Mouse (Mus musculus) layer of hippocampus, adult 18-20 months (tissue): ENCODE measurements around the gene Ooep. TPM values are rescaled to one million over a fixed set of nuclear protein-coding genes. Genes with fewer than 3 reads are reported as not detected.

Experiments used
- total RNA-seq, 2 experiments: library from RNA; stranded (reverse); gene quantifications; 2 replicates each; pipeline ENCODE4 v1.2.3; 2021

Ooep gene
- total RNA-seq, 2 experiments from 2014 or later, result not detected

Other genes with a start within 250 kb of the Ooep start
- 10 to 100 TPM; 56.0 to 60.8 TPM for gene Gsta4, start 196.0 kb downstream of the Ooep start, total RNA-seq
- gene Gsta1, start 148.1 kb downstream of the Ooep start, total RNA-seq, result not detected
- gene Gm3776, start 121.6 kb downstream of the Ooep start, total RNA-seq, result not detected
- gene Gm10639, start 88.8 kb downstream of the Ooep start, total RNA-seq, result not detected
- not detected for gene Omt2a, start 63.9 kb downstream of the Ooep start, total RNA-seq
- not detected for gene Omt2b, start 51.1 kb downstream of the Ooep start, total RNA-seq
- gene Gsta2, start 22.9 kb downstream of the Ooep start, total RNA-seq, result not detected
- gene Dppa5a, start 10.5 kb downstream of the Ooep start, total RNA-seq, result not detected
- gene Ddx43, start 17.1 kb upstream of the Ooep start, total RNA-seq, result not detected
- gene Cgas, start 64.5 kb upstream of the Ooep start, total RNA-seq, result under 1 TPM; 0.51 to 0.69 TPM
- 10 to 100 TPM; 22.4 to 23.2 TPM for gene Mto1, start 69.5 kb upstream of the Ooep start, total RNA-seq
- gene Gm17324, start 70.1 kb upstream of the Ooep start, total RNA-seq, result under 1 TPM; 0.82 to 0.86 TPM
- gene Eef1a1, start 110.4 kb upstream of the Ooep start, total RNA-seq, result 1,000 to 10,000 TPM; 3,208 to 3,266 TPM
- gene Slc17a5, start 209.3 kb upstream of the Ooep start, total RNA-seq, result 10 to 100 TPM; 20.4 to 21.4 TPM
- 1 to 10 TPM; 2.6 to 3.2 TPM for gene Cd109, start 236.8 kb upstream of the Ooep start, total RNA-seq